Mouse (Mus musculus): ENCODE results near the gene Nxf3. TPM values are rescaled to one million over a fixed set of nuclear protein-coding genes. Genes with fewer than 3 reads are reported as not detected.
A peak's percentile ranks its signal among the peaks of the same experiment; 100 is the strongest.
"Not testable (repeated sequence)": the region's sequence is repeated elsewhere in the genome, so short reads cannot be mapped to it uniquely, and the experiment has no call there.

The Nxf3 gene
- not detected in 2 replicates for total RNA-seq (2021)
- long read RNA-seq, result 0 reads

DNA sequence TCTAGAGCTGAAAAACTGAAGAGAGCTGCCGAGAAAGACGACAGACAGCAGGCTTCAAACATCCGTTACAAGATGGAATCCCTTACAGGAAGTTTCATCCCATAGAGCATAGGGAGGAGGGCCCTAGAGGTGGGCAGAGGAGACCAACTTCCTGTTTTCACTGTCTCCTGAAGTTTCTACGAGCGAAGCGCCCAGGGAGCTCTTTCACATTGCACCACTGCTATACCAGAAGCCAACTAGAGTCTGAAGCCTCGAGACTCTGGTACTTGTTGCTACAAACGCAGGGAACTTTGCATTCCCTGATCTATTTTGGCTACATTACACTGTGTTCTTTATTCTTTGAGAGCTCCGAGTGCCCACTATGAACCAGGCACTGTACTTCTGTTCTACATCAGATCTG lies at the start of gene Nxf3:
Nxf3 (minus strand) TSS at position 101 of the 400 bp plus-strand sequence.
- DNase-seq, result no peak

DNA sequence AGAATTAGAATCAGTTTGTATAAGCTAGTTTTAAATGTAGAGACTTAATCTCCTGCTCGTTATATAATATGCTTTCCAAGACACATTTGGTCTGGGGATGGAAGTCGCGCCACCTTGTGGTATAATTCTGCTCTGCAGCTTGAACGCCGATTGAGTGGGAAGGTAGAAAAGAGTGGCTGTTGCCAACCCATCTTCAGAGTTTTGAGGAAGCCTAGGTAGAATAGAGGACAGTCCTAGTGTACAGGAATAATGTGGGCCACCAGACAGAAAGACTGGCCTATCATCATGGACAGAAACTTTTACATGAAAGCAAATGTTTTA lies 42.6 kb upstream of the Nxf3 start:
- DNase-seq, result peak; percentile 46

DNA sequence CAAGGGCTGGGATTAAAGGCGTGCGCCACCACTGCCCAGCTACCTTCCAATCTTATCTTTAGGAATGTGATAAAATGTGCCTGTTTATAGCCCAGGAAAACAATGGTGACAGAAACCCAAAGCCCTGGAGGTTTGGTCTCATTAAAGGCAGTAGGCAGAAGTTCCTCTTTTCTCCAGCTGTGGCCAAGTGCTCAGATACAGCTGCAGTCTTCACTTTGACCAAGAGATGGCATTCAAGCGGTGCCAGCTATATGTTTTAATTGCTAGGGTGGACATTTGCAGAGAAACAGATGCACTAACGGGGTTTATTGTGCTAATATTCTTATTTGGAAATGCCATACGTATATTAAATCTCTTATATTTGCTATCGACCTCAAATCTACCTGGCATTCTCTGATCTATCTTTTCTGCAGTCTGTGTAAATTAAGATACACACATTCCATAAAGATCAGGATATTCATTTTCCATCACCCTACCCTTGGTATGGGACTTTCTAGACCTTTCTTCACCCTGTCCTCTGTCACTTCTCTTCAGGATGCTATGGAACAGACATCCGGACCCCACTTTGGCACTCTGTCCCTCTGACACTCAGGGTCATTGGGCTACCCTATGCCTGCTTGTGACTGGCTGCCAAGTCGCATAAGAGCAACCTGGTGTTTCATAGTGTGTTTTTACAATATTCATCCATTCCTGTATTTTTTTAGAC lies 42.1 kb upstream of the Nxf3 start:
- DNase-seq, result no peak

DNA sequence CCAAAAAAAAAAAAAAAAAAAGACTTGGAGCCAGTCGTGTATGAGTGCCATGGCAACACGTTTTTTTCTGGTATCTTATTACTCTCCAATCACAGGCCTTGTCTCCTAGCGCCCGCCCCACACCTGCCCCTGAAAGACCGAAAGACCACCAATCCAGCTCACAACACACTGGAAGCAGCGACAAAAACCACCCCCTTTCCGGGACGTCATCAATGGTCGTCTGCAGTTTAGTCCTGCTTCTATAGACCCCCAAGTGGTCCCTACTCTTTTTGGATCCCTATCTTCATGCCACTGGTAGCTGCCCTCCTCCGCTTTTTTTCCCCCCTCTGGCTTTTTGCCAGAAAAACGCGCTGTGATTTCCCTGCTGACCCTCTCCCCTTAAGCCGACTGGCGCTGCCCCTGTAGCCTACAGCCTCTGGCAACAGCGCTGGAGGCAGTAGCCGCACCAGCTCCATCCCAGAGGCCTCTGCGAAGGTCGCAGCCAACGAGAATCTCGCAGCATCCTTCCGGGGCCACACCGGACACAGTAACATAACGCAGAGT lies 30.4 kb upstream of the Nxf3 start:
- peak; percentile 30 for DNase-seq

DNA sequence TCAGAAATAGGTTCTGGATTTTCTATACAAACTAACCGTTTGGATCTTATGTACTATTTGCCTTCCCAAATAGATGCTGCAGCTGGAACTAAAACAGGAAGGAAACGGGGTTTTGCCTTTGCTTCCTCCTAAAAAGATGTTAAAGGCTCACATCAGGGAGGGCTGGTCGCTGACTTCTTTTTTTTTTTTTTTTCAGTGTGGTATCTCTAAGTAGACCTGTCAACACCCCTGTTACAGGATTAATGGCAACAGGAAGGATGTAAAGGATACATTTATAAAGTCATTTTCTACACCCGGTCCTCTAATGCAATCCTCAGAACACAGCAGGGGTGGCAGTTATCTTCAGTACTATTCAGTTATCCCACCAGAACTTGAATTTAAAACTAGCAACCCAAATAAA lies 30.0 kb upstream of the Nxf3 start:
- DNase-seq, result no peak

DNA sequence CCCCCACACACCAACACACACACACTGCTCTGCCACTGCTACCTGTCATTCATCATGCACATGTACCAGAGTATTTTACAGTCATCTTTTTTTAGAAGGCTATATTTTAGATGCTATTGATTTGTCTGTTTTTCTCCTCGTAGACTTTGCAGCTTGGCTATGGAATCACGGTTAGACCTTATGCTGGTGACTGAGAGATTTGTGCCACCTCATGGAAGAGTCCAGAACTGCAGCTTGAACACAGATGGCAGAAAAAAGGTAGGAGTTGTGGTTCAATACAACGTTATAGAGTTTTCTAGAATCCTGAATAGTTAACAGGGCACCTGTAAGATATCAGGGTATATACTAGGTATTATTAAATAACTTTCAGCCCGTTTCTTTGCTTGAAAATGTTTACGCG lies 22.9 kb upstream of the Nxf3 start:
- DNase-seq, result peak; percentile 11

DNA sequence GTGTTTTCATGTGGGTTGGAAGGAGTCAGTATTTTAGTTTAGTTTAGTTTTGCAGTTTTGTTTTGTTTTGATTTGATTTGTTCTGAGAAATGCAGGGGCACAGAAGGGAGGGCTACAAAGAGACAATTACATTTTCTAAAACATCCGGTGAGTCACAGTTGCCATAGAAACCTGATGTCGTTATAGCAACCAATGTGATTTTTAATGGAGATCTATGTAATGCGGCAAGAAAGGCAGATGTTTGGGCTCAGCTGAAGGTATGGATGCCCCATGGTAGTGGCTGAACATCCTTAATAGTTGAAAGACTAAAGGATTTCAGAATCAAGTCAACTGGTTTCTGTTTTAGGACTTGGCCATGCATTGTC lies 19.7 kb upstream of the Nxf3 start:
- DNase-seq, result no peak

DNA sequence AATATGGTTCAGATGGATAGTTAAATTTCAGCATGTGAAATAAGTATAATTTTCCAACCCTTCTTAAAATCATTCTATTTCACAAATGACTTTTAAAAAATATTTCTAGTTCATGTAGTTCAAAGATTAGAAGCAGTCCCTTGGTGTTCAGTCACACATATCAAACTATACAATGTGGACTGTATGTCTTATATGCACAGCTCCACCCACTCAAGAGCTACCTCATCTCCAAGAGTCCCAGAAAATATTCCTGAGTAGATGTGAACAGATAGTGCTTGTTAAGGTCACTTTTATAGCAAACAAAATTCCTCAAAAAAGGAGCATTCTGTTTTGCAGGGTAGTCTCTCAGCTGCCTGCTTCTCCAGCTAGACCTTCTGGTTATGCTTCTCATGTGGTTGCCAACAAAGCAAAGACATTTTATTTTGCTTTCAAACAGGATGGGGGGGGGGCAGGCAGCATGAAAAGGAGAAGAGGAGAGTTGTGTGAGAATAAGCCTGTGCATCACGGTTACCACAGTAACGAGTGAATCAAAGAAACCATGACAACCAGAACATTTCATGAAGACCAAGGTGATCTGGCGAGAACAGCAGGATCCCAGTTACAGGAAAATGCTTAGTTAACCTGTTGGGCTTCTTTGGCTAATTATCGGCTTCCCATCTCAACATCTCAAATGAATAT lies 19.1 kb upstream of the Nxf3 start:
- no peak for DNase-seq

DNA sequence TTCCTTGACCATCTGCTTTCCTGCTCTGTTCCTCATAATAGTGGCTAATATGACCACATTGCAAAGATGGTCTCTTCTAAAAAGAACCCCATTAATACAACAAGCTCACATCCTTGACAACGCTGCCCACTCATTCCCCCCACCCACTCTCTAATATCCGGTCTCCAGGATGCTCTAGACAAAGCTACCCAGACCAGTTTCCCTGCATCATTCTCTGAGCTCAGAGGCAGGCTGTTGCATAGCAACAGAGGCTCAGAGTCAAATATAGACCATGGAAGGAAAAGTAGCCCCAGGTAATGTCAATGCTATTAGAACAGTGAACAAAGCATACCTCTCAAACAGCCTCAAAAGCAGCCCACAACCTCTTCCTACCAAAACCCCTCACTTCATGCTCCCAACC lies 9.4 kb upstream of the Nxf3 start:
- no peak for DNase-seq

DNA sequence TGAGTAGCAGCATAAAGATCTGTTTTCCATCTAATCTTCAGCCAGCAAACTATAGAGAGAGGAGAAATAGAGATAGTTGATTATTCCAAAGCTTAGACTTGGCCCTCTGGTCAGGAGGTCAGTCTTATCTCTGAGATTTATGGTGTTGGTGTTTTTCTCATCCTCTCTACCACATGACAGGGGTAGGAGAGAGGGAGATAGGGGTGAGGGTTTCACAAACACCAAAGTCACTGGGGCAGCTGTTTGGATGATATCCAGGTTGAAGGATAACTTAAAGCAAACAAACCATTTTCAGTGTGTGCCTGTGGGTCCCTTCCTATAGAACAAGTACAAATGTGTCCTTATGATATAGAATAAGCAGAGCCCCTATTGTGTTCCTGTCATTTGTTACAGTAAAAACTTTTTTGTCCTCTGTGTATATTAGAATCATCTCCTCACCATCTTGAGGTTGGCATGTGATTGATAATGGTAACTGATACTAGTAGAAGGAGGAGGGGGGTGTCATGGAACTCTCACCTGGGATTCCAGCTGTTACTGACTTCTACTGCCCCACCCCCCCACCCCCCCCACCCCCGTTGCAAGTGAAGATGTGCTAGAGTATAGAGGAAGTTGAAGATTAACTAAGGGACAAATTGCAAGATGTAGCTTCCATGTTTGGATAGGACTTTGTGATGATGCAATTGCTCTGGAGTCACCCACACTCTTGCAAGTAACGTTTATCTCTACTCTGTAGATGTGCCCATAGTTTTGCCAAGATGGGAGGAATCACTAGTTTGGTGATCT lies 7.6 kb upstream of the Nxf3 start:
- no peak for DNase-seq

DNA sequence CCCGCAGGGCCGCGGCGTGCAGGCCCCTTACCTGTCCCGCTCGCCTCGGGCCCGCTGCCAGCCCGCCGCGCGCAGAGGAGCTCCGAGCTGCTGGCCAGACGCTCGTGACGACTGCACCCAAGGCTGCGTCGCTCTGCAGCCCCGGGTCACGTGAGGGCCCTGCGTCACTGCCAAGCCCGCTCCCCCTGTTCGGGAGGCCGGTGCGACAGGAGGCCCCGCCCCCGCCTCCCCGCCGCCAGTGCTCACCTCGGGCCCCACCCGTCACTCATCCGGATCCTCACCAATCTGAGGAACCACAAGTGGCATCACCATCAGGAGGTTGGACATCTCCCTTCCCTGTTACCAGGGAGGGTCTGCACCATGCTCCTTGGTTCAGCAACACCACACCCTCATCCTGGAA lies 17.0 kb downstream of the Nxf3 start, which contains the start of gene Bex2:
Bex2 (minus strand) TSS at position 217 of the 400 bp plus-strand sequence.
- not testable (repeated sequence) for DNase-seq

DNA sequence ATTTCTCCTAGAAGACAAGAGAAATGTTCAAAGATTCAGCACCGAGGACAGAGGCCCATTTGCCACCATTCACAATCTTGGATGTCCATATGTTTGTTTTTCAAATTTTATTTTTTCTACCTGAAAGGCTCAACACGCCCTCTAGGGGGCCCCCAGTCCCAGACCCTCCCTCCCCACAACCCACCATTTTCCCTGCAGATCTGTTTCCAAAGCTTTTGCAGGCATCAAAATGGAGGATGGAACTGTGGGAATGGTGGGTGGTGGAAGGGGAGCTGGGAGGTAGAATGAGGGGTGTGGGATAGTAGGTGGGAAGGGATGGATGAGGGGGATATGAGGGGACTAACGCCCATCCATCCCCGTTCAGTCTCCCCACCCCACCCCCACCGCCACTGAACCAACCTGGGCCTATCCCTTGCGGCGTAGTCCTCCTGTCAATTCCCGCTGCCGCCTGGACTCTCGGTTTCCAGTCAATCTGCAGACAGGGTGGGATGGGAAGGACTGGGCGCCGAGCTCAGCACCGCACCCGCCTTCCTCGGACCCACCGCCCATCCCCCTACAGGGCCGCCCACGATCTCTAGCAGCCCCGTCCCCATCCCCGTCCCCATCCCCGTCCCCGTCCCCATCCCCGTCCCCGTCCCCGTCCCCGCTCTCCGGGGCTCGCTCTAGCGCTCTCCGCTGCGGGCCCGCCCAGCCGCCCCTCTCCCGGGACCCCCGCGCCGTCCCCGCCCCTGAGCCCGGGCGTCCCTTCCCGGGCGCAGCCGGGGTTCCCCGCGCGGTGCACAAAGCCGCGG lies 17.7 kb downstream of the Nxf3 start:
- not testable (repeated sequence) for DNase-seq

DNA sequence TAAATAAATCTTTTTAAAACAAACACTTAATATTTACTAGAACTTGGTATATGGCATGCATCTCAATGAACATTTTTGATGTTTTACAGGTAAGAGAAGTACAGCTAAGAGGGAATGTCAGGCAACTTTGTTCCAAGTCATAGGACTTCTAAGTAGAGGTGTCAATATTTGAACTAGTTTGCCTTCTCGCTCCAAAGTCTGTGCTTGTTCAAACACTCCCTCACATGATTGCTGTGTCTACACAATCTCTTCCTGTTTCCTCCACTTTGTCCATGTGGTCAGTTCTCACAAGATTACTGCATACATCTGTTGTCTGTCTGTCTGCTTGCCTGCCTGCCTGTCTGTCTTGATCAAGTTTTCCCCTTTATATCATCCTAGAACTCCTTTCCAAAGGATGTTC lies 24.4 kb downstream of the Nxf3 start:
- DNase-seq, result no peak

DNA sequence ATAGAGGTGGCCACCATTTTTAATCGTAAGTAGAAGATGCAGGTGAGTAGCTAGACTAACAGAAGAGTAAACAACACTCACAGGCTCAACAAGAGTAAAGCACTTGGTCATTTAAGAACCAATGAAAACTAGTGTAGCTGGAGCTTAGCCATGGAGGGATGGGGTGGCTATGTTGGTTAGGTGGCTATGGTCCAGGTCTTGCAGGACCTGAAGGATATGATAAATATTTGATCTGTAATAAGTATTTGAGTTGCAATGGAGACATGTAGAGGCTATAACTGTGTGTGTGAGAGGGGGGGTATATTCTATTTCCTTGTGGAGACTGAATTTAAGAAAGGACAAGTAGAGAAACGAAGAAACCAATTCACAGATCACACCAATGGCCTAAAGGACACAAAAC lies 33.8 kb downstream of the Nxf3 start:
- no peak for DNase-seq

DNA sequence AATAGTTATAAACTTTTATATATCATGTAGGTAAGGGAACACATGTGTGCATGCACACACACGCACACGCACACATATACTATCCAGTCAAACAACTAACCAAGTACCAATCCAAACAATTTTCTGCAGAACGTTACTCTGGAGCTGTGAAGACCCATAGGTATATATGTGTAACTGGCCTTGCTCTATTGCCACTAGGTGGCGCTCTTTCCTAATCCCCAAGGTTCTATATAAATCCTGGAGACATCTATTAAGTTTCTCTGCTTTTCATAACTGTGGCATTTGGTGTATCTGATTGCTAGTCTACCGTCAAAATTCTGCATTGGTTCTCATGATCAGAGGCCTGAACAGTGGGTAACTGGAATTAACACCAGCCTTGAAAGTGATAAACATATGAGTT lies 37.5 kb downstream of the Nxf3 start:
- DNase-seq, result peak; percentile 23

DNA sequence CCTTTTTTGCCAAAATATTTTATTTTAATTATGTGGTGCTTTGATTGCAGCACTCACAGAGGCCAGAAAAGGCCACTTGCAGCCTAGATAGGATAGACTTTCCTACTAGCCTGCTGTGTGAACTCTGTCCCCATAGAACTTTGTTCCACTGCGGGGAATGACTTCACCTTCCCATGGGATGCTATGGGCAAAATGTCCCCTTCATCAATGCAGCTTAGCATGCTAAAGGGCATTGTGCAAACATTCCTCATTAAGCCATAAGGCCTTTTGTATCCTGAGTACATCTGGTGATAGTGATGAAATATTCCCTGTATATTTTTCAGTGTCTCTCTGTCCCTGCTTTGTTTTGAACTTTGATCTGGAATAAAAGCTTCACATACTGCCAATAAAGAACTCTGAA lies 41.3 kb downstream of the Nxf3 start:
- DNase-seq, result no peak

DNA sequence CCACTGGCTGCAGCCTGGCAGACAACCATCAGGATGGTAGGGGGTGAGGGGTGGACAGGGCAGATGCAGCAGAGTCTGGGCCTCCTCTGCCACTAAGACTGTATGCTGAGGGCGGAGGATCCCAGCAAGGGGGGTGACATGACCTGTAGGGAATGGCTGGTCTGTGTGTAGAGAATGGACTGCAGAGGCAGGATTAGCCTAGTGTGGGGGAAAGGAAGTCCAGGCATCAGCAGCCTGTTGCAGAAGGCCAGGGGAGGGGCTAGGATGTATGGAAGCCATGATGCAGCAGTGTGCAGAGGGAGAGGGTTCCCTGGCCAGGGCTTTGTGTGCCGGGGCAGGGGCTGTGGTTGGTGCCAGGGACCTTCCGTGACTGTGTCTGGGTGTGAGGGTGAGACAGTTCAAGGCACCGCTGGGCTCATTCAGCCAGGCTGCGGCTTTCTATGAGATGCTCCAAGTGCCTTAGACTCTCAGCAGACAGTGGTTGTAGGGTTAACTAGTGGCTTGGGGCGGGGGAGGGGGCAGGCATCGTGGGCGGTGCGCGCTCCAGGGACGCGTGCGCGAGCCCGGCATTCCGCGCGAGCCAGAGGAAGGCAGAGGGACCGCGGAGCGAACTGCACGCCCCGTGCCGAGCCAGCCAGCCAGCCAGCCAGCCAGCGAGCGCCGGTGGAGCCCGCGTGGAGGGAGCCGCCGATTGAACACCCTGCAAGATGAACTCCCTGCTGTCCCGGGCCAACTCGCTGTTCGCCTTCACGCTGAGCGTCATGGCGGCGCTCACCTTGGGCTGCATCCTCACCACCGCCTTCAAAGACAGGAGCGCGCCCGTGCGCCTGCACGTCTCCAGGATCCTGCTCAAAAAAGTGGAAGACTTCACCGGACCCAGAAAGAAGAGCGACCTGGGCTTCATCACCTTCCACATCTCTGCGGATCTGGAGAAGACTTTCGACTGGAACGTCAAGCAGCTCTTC lies 52.0 kb downstream of the Nxf3 start, which contains the start of gene Arxes1:
Arxes1 (plus strand) TSS at position 569 of the 965 bp plus-strand sequence.
- DNase-seq, result peak; percentile 17

DNA sequence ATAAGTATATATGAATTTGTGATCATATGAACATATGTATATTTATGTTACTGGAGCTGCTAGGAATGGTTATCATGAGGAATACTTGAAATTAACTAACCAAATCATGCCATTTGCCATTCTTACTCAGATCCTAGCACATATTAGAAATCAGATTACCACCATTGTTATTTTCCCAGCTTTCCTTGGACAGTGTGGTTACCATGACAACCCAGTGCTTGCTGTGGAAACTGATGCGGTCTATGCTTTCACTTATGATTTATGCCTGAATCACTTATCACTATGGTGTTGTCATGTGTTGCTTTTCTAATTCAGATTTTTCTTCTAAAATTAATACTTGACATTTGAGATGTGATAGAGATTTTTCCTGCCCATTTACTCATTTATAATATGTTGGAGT lies 54.7 kb downstream of the Nxf3 start:
- DNase-seq, result no peak

Measured in adrenal gland, postnatal 25 days (tissue).